Comparison of ENCODE assay signal across 19 mouse cellular contexts in genomic region chr17:63403801-63404415, GRCm38 (mm10).
A peak's percentile ranks its signal among the peaks of the same experiment; 100 is the strongest.
DNase-seq lines count a peak whose midpoint lies in the region; ATAC-seq and TF ChIP-seq lines count a peak whose summit lies in the region.
"Had no signal": no experiment of that assay in that cellular context is flagged by ENCODE, and none has a peak within 500 bp of the region (broad histone marks: within the 10 kb centered on the region; RNA-seq: fewer than 3 reads in every experiment).

No protein-coding gene starts in this region.

- H3K9me3 ChIP-seq in forebrain, embryonic 13.5 days (replicated peaks), result no peaks in the 10 kb centered on the region
- H3K9me3 ChIP-seq in forebrain, embryonic 10.5 days, result no peaks in the 10 kb centered on the region
- no peaks in the 10 kb centered on the region for H3K9me3 ChIP-seq in kidney, embryonic 16.5 days (ENCODE audit: low read length)
- H3K9me3 ChIP-seq in midbrain, embryonic 14.5 days (ENCODE audit: control insufficient read depth, low read length), result no peaks in the 10 kb centered on the region
- H3K9me3 ChIP-seq in midbrain, postnatal 0 days (ENCODE audit: low read length), result no peaks in the 10 kb centered on the region
- H3K9me3 ChIP-seq: embryonic facial prominence, embryonic 13.5 days; intestine, embryonic 15.5 days; limb, embryonic 13.5 days; liver, embryonic 15.5 days had no signal

- DNase-seq in forebrain, embryonic 10.5 days (ENCODE audit: extremely low spot score, low spot score), result no peak
- DNase-seq in kidney, adult 8-10 months, result peak; percentile 35 to 48
- no peak for DNase-seq in midbrain, embryonic 14.5 days
- DNase-seq in midbrain, postnatal 0 days (ENCODE audit: low spot score), result no peak
- no peak for DNase-seq in lung, postnatal 36 days
- DNase-seq in layer of hippocampus, adult 9-10 months (ENCODE audit: low spot score), result no peak
- DNase-seq: adrenal gland, postnatal 25 days; cerebellum, adult 2 months; gastrocnemius, postnatal 10 days; lung, postnatal 10 days; right cerebral cortex, adult 18-20 months; thymus, adult 18-20 months had no signal

- no peaks in the 10 kb centered on the region for H3K27me3 ChIP-seq in forebrain, embryonic 13.5 days
- no peaks in the 10 kb centered on the region for H3K27me3 ChIP-seq in forebrain, embryonic 10.5 days (ENCODE audit: poor library complexity, severe bottlenecking)
- H3K27me3 ChIP-seq in kidney, embryonic 16.5 days (ENCODE audit: insufficient read depth, low read length), result no peaks in the 10 kb centered on the region
- H3K27me3 ChIP-seq in midbrain, embryonic 14.5 days (ENCODE audit: control insufficient read depth, insufficient read depth, low read length), result no peaks in the 10 kb centered on the region
- H3K27me3 ChIP-seq in midbrain, postnatal 0 days (ENCODE audit: insufficient read depth, low read length), result no peaks in the 10 kb centered on the region
- H3K27me3 ChIP-seq: embryonic facial prominence, embryonic 13.5 days; intestine, embryonic 15.5 days; limb, embryonic 13.5 days; liver, embryonic 15.5 days; Patski had no signal

- H3K4me3 ChIP-seq in forebrain, embryonic 13.5 days, result no peak overlapping the region
- no peak overlapping the region for H3K4me3 ChIP-seq in forebrain, embryonic 10.5 days
- H3K4me3 ChIP-seq in kidney, embryonic 16.5 days (ENCODE audit: low read length), result no peak overlapping the region
- no peak overlapping the region for H3K4me3 ChIP-seq in midbrain, embryonic 14.5 days (replicated peaks; ENCODE audit: low read depth, low read length)
- no peak overlapping the region for H3K4me3 ChIP-seq in midbrain, postnatal 0 days (ENCODE audit: low read depth, low read length)
- H3K4me3 ChIP-seq: embryonic facial prominence, embryonic 13.5 days; intestine, embryonic 15.5 days; limb, embryonic 13.5 days; liver, embryonic 15.5 days had no signal

- no peaks in the 10 kb centered on the region for H3K36me3 ChIP-seq in forebrain, embryonic 13.5 days (ENCODE audit: poor library complexity, severe bottlenecking)
- H3K36me3 ChIP-seq in forebrain, embryonic 10.5 days (replicated peaks), result no peaks in the 10 kb centered on the region
- no peaks in the 10 kb centered on the region for H3K36me3 ChIP-seq in kidney, embryonic 16.5 days (ENCODE audit: insufficient read depth, low read length)
- no peaks in the 10 kb centered on the region for H3K36me3 ChIP-seq in midbrain, embryonic 14.5 days (ENCODE audit: control insufficient read depth, insufficient read depth, low read length)
- H3K36me3 ChIP-seq in midbrain, postnatal 0 days (ENCODE audit: insufficient read depth, low read length), result no peaks in the 10 kb centered on the region
- H3K36me3 ChIP-seq: embryonic facial prominence, embryonic 13.5 days; intestine, embryonic 15.5 days; limb, embryonic 13.5 days; liver, embryonic 15.5 days had no signal

- no peak overlapping the region for H3K4me2 ChIP-seq in forebrain, embryonic 13.5 days
- H3K4me2 ChIP-seq in kidney, embryonic 16.5 days (replicated peaks; ENCODE audit: low read depth, low read length), result no peak overlapping the region
- no peak overlapping the region for H3K4me2 ChIP-seq in midbrain, embryonic 14.5 days (ENCODE audit: low read length)
- no peak overlapping the region for H3K4me2 ChIP-seq in midbrain, postnatal 0 days (ENCODE audit: low read depth, low read length, poor library complexity, severe bottlenecking)
- H3K4me2 ChIP-seq: embryonic facial prominence, embryonic 13.5 days; intestine, embryonic 15.5 days; limb, embryonic 13.5 days; liver, embryonic 15.5 days had no signal

- H3K27ac ChIP-seq in forebrain, embryonic 13.5 days, result no peak overlapping the region; the same call in 1 of the 2 replicates
- H3K27ac ChIP-seq in forebrain, embryonic 10.5 days, result no peak overlapping the region
- H3K27ac ChIP-seq in kidney, embryonic 16.5 days (ENCODE audit: low read length), result no peak overlapping the region
- 0 out of 2 replicates have a peak overlapping the region, but pooled peaks have one; percentile 20 for H3K27ac ChIP-seq in midbrain, embryonic 14.5 days (replicated peaks; ENCODE audit: low read depth, low read length)
- no peak overlapping the region for H3K27ac ChIP-seq in midbrain, postnatal 0 days (ENCODE audit: low read depth, low read length)
- H3K27ac ChIP-seq: embryonic facial prominence, embryonic 13.5 days; liver, embryonic 15.5 days had no signal

- TF ChIP-seq CTCF in midbrain, postnatal 0 days (IDR thresholded peaks at IDR 0.05), result no peak

- H3K4me1 ChIP-seq in forebrain, embryonic 13.5 days, result peaks cover 24% of the 10 kb centered on the region
- peaks cover 24% of the 10 kb centered on the region for H3K4me1 ChIP-seq in forebrain, embryonic 10.5 days
- peaks cover 36% of the 10 kb centered on the region for H3K4me1 ChIP-seq in kidney, embryonic 16.5 days (ENCODE audit: insufficient read depth, low read length)
- peaks cover 13% of the 10 kb centered on the region for H3K4me1 ChIP-seq in midbrain, embryonic 14.5 days (ENCODE audit: control insufficient read depth, insufficient read depth, low read length)
- no peaks in the 10 kb centered on the region for H3K4me1 ChIP-seq in midbrain, postnatal 0 days (ENCODE audit: insufficient read depth, low read length)

- H3K9ac ChIP-seq in forebrain, embryonic 13.5 days, result no peak overlapping the region
- H3K9ac ChIP-seq in kidney, embryonic 16.5 days (replicated peaks; ENCODE audit: low read length), result no peak overlapping the region
- H3K9ac ChIP-seq in midbrain, embryonic 14.5 days (replicated peaks; ENCODE audit: low read length), result no peak overlapping the region
- H3K9ac ChIP-seq in midbrain, postnatal 0 days (replicated peaks; ENCODE audit: low read length, poor library complexity, severe bottlenecking), result no peak overlapping the region
- H3K9ac ChIP-seq: embryonic facial prominence, embryonic 13.5 days; intestine, embryonic 15.5 days; limb, embryonic 13.5 days; liver, embryonic 15.5 days had no signal

- ATAC-seq in forebrain, embryonic 13.5 days, result peak; percentile 48; the same call in 1 of the 2 replicates
- ATAC-seq in kidney, embryonic 16.5 days (ENCODE audit: low FRiP score, low TSS enrichment), result no peak
- no peak for ATAC-seq in midbrain, embryonic 14.5 days (ENCODE audit: low FRiP score, low TSS enrichment)
- no peak for ATAC-seq in midbrain, postnatal 0 days (ENCODE audit: low FRiP score)
- ATAC-seq: intestine, embryonic 15.5 days; Patski had no signal

Comparison
In these comparisons a context has a peak if more than half of its experiments do, and no peak if none do; other contexts are left out.
1. DNase-seq: peak in kidney, adult 8-10 months (2 of 2); none in forebrain, embryonic 10.5 days (single experiment), midbrain, embryonic 14.5 days (single experiment), midbrain, postnatal 0 days (single experiment), lung, postnatal 36 days (single experiment) and layer of hippocampus, adult 9-10 months (single experiment).